Mouse (Mus musculus) leukemia stem cell, adult 10-12 weeks (primary cell): ENCODE data around the gene Aco2. TPM values are rescaled to one million over a fixed set of nuclear protein-coding genes. Genes with fewer than 3 reads are reported as not detected.

Experiments
- polyA plus RNA-seq: library from polyadenylated mRNA; stranded (reverse); fragments of >175 nt; gene quantifications from 2 replicates; pipeline ENCODE4 v1.2.3, GENCODE M21; 2012; ENCODE audit warnings: low replicate concordance

The Aco2 gene
- polyA plus RNA-seq, result 159 and 185 TPM in 2 replicates

GRCm38 (mm10) chr15:81872262-81873136 is at the start of gene Aco2:
Aco2 (plus strand) TSS chr15:81872309.

DNA sequence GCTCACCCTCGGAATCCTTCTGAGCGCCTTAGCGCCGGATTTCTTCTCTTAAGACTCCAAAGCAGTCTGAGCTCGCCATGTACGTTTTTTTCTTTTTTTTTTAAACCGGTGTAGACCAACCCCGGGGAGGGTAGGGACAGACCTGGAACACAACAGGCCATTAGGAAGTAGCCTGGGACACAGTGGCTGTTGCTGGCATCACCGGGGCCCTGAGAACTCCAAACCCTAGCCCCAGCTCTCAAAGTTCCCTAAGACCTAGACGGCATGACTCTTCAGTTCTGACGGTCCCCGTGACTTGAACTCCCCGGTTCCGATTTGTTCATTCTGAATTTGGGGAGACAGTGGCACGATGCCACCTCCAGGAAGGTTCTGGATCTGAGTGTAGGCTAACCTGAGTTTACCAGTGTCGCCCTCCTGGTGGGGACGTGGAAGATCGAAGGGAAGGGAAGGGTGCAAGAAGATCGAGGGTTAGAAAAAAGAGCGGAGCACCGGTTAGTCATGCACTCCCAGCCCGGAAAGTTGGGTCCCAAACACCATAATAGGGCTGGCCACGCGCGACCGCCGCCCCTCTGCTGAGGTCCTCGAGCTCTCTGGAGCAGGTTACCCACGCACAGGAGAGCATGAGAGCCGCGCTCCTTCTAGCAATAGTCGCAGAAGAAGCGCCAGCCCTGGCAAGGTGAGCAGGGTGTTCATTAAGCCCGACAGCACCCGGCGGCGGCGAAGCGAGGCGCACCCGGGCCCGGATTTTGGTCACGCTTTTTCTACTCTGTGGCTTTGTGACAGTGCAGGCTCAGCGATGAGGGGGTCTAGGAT is 13.4 kb upstream of the Aco2 start, which contains the start of gene Tob2:
Gene Tob2 (minus strand): TSS at position 280 of the 813 bp plus-strand sequence.

GRCm38 (mm10) chr15:81871604-81872261 is 376 bp upstream of the Aco2 start, which contains the start of gene Phf5a:
Phf5a (minus strand) TSS chr15:81871911.

DNA sequence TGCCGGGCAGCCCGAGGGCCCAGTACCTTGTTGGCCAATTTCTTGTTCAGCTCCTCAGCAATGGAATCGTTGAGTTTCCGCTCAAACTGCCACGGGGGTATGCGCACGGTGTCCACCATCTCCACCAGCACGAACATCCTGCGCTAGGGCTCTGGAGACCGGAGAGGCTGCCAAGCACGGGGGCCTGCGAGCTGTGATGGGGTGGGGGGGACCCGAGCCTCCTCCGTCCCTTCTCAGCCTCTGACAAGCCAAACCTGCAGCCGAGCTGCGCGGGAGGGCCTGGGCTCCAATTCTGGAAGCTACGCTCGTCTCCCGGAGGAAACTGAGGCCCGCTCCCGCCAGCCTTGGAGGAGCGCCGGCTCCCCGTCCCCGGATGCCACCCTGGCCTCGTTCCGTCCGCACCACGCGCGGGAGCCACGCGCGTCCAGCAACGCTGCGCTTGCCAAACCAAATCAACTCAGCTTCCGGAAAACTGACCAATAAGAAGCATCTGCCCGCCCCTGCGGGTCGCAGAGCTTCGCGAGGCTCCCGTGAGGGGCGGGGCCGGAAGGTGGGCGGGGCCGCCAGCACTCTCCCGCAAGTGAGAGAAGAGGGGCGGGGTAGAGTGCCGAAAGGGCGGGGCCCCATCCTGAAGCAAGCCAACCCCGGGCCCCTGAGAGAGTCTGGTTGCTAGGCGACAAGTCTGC is 53.8 kb downstream of the Aco2 start, which contains the start of gene Polr3h:
Gene Polr3h (minus strand): TSS at position 481 of the 686 bp plus-strand sequence.

GRCm38 (mm10) chr15:81936679-81937078 is 64.6 kb downstream of the Aco2 start, which contains the start of gene Csdc2:
Csdc2 (plus strand) TSS chr15:81936759.

DNA sequence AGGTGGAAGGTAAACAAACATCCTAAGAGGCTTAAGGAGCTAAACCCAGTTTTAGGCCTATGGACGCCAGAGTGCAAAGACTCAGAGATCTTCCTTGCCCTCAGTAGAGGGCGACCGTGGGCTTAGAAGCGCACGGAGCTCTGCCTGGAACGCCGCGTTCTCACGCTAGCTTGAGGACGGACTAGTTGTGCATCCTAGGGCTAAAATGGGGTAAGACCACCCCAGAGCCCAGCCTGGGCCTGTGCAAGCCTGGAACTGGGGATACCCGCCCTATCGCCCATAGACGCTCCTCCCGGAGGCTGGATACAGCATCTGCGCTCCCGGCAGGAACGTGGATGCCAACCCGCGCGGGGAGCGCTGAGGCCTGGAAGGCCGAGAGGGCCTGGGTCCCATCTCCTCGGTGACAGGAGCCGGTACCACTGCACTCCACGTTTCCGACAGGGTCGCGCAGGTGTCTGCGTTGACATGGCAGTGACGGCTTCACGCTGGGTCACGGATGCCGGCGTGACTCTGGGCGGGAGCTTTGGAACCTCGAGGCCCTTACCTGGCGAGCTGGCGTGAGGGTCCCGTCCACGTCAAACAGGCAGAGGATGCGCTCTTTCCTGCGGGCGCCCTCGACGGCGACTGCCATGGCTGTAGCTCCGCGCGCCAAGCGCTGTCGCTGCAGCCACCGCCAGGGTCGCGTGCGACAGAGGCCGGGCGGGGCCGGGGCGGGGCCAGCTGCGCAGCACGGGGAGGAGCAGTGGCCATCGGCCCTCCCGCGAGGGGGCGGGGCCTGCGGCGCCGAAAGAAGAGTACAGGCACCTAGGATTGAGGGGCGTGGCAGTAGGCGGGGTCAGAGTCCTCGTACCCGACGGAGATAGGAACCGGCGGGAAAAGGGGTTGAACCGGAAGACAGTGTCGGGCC is 88.3 kb downstream of the Aco2 start, which contains the start of gene Pmm1:
Gene Pmm1 (minus strand): TSS at position 760 of the 907 bp plus-strand sequence.

Other genes starting within 250 kb of the Aco2 start
- 5.4 and 18.7 TPM in 2 replicates for gene L3mbtl2, start 208.4 kb upstream of the Aco2 start, polyA plus RNA-seq
- 0.09 and 0.52 TPM in 2 replicates for gene Chadl, start 175.0 kb upstream of the Aco2 start, polyA plus RNA-seq
- gene Zc3h7b, start 127.3 kb upstream of the Aco2 start, polyA plus RNA-seq, result 57.6 and 58.2 TPM in 2 replicates
- gene Rangap1, start 126.8 kb upstream of the Aco2 start, polyA plus RNA-seq, result 503 and 523 TPM in 2 replicates
- gene Tef, start 69.9 kb upstream of the Aco2 start, polyA plus RNA-seq, result 11.4 and 65.8 TPM in 2 replicates
- gene Tob2, start 13.5 kb upstream of the Aco2 start, polyA plus RNA-seq, result 81.3 and 104 TPM in 2 replicates
- 4.9 and 15.2 TPM in 2 replicates for gene Phf5a, start 398 bp upstream of the Aco2 start, polyA plus RNA-seq
- gene Polr3h, start 53.9 kb downstream of the Aco2 start, polyA plus RNA-seq, result 79.7 and 137 TPM in 2 replicates
- 0.75 and 1.6 TPM in 2 replicates for gene Csdc2, start 64.5 kb downstream of the Aco2 start, polyA plus RNA-seq
- gene Pmm1, start 88.6 kb downstream of the Aco2 start, polyA plus RNA-seq, result 126 and 148 TPM in 2 replicates
- not detected in 2 replicates for gene 1700029P11Rik, start 108.2 kb downstream of the Aco2 start, polyA plus RNA-seq
- gene Xrcc6, start 115.5 kb downstream of the Aco2 start, polyA plus RNA-seq, result 4.7 and 11.7 TPM in 2 replicates
- gene Desi1, start 161.6 kb downstream of the Aco2 start, polyA plus RNA-seq, result 67.1 and 216 TPM in 2 replicates
- 6.4 and 229 TPM in 2 replicates for gene Snu13, start 175.3 kb downstream of the Aco2 start, polyA plus RNA-seq
- not detected in 2 replicates for gene 4930407I10Rik, start 186.8 kb downstream of the Aco2 start, polyA plus RNA-seq
- gene Mei1, start 197.7 kb downstream of the Aco2 start, polyA plus RNA-seq, result not detected in 2 replicates